In the genomic region with DNA sequence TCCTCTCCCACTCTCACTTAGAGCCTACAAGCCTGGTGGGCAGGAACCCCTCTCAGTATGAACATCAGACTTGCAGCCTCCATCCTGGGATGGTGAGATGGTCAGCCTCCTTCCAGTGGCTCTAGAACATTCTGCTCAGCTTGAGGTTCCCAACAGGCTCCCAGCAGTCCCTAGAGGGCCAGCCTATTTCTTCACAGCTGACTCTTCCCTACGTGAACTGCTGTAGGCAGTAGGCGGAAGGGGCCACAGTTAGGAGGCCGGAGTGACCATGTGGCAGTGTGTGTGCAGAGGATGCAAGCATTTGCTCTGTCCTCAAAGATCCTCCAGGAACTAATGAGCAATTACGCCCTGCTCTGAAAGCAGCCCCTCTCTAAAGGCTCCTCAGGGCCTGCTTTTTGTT, we compare ENCODE assay signal across 23 mouse cellular contexts.
DNase-seq lines count a peak whose midpoint lies in the region; ATAC-seq and TF ChIP-seq lines count a peak whose summit lies in the region.
"Had no signal": no experiment of that assay in that cellular context is flagged by ENCODE, and none has a peak within 500 bp of the region (broad histone marks: within the 10 kb centered on the region; RNA-seq: fewer than 3 reads in every experiment).

No protein-coding gene starts in this region.

- H3K27ac ChIP-seq in forebrain, embryonic 10.5 days, result peak overlapping the region; percentile 69
- H3K27ac ChIP-seq in forebrain, embryonic 16.5 days (ENCODE audit: low read length), result no peak overlapping the region
- H3K27ac ChIP-seq in hindbrain, embryonic 16.5 days (ENCODE audit: low read depth, low read length), result no peak overlapping the region
- no peak overlapping the region for H3K27ac ChIP-seq in hindbrain, embryonic 11.5 days (ENCODE audit: low read depth, low read length)
- H3K27ac ChIP-seq: embryonic facial prominence, embryonic 12.5 days; heart, embryonic 15.5 days; hindbrain, postnatal 0 days had no signal

- H3K4me1 ChIP-seq in forebrain, embryonic 10.5 days, result peaks cover 37% of the 10 kb centered on the region
- H3K4me1 ChIP-seq in forebrain, embryonic 16.5 days (replicated peaks; ENCODE audit: control insufficient read depth, insufficient read depth, low read length), result no peaks in the 10 kb centered on the region
- H3K4me1 ChIP-seq in hindbrain, embryonic 16.5 days (ENCODE audit: control insufficient read depth, insufficient read depth, low read depth, low read length), result no peaks in the 10 kb centered on the region
- H3K4me1 ChIP-seq in hindbrain, embryonic 11.5 days (replicated peaks; ENCODE audit: control insufficient read depth, insufficient read depth, low read length), result no peaks in the 10 kb centered on the region; the same call in 1 of the 2 replicates

- H3K9me3 ChIP-seq in forebrain, embryonic 10.5 days, result no peaks in the 10 kb centered on the region
- H3K9me3 ChIP-seq in forebrain, embryonic 16.5 days (ENCODE audit: control insufficient read depth, low read length), result no peaks in the 10 kb centered on the region
- H3K9me3 ChIP-seq in hindbrain, embryonic 16.5 days (ENCODE audit: control insufficient read depth, low read length), result no peaks in the 10 kb centered on the region
- H3K9me3 ChIP-seq in hindbrain, embryonic 11.5 days (ENCODE audit: control insufficient read depth, low read length), result no peaks in the 10 kb centered on the region
- H3K9me3 ChIP-seq: embryonic facial prominence, embryonic 12.5 days; G1E; heart, embryonic 15.5 days had no signal

- intact Hi-C loops in gastrocnemius, postnatal 14 days (cut with DNase I; ENCODE audit: low total_unique reads), result no loop called here

- no peak for TF ChIP-seq CTCF in brain, embryonic 14.5 days (IDR thresholded peaks at IDR 0.05; ENCODE audit: borderline replicate concordance, extremely low read depth, insufficient read depth, insufficient read length)

- no peaks in the 10 kb centered on the region for H3K36me3 ChIP-seq in forebrain, embryonic 10.5 days (replicated peaks)
- H3K36me3 ChIP-seq in forebrain, embryonic 16.5 days (ENCODE audit: control insufficient read depth, insufficient read depth), result no peaks in the 10 kb centered on the region
- H3K36me3 ChIP-seq in hindbrain, embryonic 16.5 days (ENCODE audit: control insufficient read depth, insufficient read depth, low read length), result peaks cover 4% of the 10 kb centered on the region; the same call in 1 of the 2 replicates
- H3K36me3 ChIP-seq in hindbrain, embryonic 11.5 days (ENCODE audit: control insufficient read depth, insufficient read depth, low read length), result no peaks in the 10 kb centered on the region
- H3K36me3 ChIP-seq: embryonic facial prominence, embryonic 12.5 days; heart, embryonic 15.5 days had no signal

- no peaks in the 10 kb centered on the region for H3K27me3 ChIP-seq in forebrain, embryonic 10.5 days (ENCODE audit: poor library complexity, severe bottlenecking)
- H3K27me3 ChIP-seq in forebrain, embryonic 16.5 days (replicated peaks; ENCODE audit: control insufficient read depth, insufficient read depth, low read length), result no peaks in the 10 kb centered on the region
- H3K27me3 ChIP-seq in hindbrain, embryonic 16.5 days (replicated peaks; ENCODE audit: control insufficient read depth, insufficient read depth, low read length), result no peaks in the 10 kb centered on the region
- H3K27me3 ChIP-seq in hindbrain, embryonic 11.5 days (ENCODE audit: control insufficient read depth, insufficient read depth, low read length), result no peaks in the 10 kb centered on the region
- H3K27me3 ChIP-seq: embryonic facial prominence, embryonic 12.5 days; heart, embryonic 15.5 days had no signal

- no peak for ATAC-seq in forebrain, embryonic 16.5 days
- peak; percentile 43; the same call in 1 of the 2 replicates for ATAC-seq in hindbrain, embryonic 16.5 days
- no peak for ATAC-seq in hindbrain, embryonic 11.5 days (ENCODE audit: low FRiP score)
- ATAC-seq: CD4-positive, CD25-positive, alpha-beta regulatory T cell, adult 4 months; hindbrain, postnatal 0 days had no signal

- H3K4me2 ChIP-seq in forebrain, embryonic 16.5 days (ENCODE audit: low read length), result no peak overlapping the region
- no peak overlapping the region for H3K4me2 ChIP-seq in hindbrain, embryonic 16.5 days (ENCODE audit: low read length)
- no peak overlapping the region for H3K4me2 ChIP-seq in hindbrain, embryonic 11.5 days (replicated peaks; ENCODE audit: low read depth, low read length)
- H3K4me2 ChIP-seq: embryonic facial prominence, embryonic 12.5 days; heart, embryonic 15.5 days had no signal

- no peak for TF ChIP-seq POLR2A in brain, embryonic 14.5 days (IDR thresholded peaks at IDR 0.05; ENCODE audit: borderline replicate concordance, extremely low read depth, insufficient read depth, insufficient read length, poor library complexity, severe bottlenecking)

- H3K9ac ChIP-seq in forebrain, embryonic 16.5 days (replicated peaks; ENCODE audit: low read depth, low read length), result no peak overlapping the region
- H3K9ac ChIP-seq in hindbrain, embryonic 16.5 days (ENCODE audit: low read depth, low read length), result no peak overlapping the region
- H3K9ac ChIP-seq in hindbrain, embryonic 11.5 days (ENCODE audit: low read depth, low read length), result no peak overlapping the region
- H3K9ac ChIP-seq: embryonic facial prominence, embryonic 12.5 days; heart, embryonic 15.5 days had no signal

- no peak for DNase-seq in forebrain, embryonic 10.5 days (ENCODE audit: extremely low spot score, low spot score)
- peak; percentile 19 for DNase-seq in gastrocnemius, adult 18-20 months (ENCODE audit: low spot score)
- no peak for DNase-seq in gastrocnemius, postnatal 14 days
- no peak for DNase-seq in hindbrain, embryonic 11.5 days (ENCODE audit: low spot score)
- peak; percentile 58 for DNase-seq in brain, embryonic 14.5 days (ENCODE audit: low read depth)
- no peak for DNase-seq in left cerebral cortex, adult 11 months (ENCODE audit: low spot score)
- DNase-seq: adrenal gland, adult 8-10 months; adrenal gland, postnatal 36 days; B cell, adult 2 months; cerebellum, adult 11 months; cerebellum, adult 8-10 months; cerebellum, postnatal 14 days; embryo, embryonic 11 days; gastrocnemius, postnatal 10 days; heart, postnatal 14 days; kidney, adult 11 months had no signal

- WGBS in forebrain, embryonic 10.5 days, result 74% methylated on average over 4 of the region's 4 CpGs
- 36% methylated on average over 4 of the region's 4 CpGs for WGBS in forebrain, embryonic 16.5 days
- 61% methylated on average over 4 of the region's 4 CpGs for WGBS in hindbrain, embryonic 16.5 days
- 78% methylated on average over 4 of the region's 4 CpGs for WGBS in hindbrain, embryonic 11.5 days

- no peak overlapping the region for H3K4me3 ChIP-seq in forebrain, embryonic 10.5 days
- no peak overlapping the region for H3K4me3 ChIP-seq in forebrain, embryonic 16.5 days (replicated peaks; ENCODE audit: low read length)
- H3K4me3 ChIP-seq in hindbrain, embryonic 16.5 days (ENCODE audit: low read length), result no peak overlapping the region
- no peak overlapping the region for H3K4me3 ChIP-seq in hindbrain, embryonic 11.5 days (ENCODE audit: low read depth, low read length)
- H3K4me3 ChIP-seq: embryonic facial prominence, embryonic 12.5 days; heart, embryonic 15.5 days had no signal

Comparison
In these comparisons a context has a peak if more than half of its experiments do, and no peak if none do; other contexts are left out.
1. DNase-seq: peak in gastrocnemius, adult 18-20 months (single experiment) and brain, embryonic 14.5 days (single experiment); none in forebrain, embryonic 10.5 days (single experiment), gastrocnemius, postnatal 14 days (single experiment), hindbrain, embryonic 11.5 days (single experiment) and left cerebral cortex, adult 11 months (single experiment).